Mouse (Mus musculus): ENCODE measurements around the gene Zfp74.

DNA sequence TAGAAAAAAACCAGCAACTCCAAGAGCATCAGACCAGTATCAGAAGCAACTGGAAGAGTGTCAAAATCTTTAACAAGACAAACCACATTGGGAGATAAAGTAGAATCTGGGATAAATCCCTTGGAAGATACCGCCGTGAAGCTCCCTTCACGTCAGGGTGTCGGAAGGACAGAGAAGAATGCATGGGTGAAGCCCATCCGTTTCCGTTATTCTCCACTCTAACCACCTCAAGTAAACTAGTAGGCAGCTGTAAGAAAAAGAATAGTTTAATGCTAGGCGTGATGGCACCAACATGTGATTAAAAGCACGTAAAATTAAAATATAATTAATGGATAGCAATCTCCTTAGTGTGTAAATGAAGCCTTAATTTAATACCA lies 47.2 kb downstream of the Zfp74 start:
- TF ChIP-seq CTCF (IDR thresholded peaks at IDR 0.05; ENCODE audit: low read depth) = no peak
- no peak for TF ChIP-seq EP300 (optimal IDR thresholded peaks at IDR 0.05)

Measured in stomach, postnatal 0 days (tissue).